Mouse (Mus musculus) heart, embryonic 14.5 days (tissue): ENCODE data around the gene Syn3. TPM values are rescaled to one million over a fixed set of nuclear protein-coding genes. Genes with fewer than 3 reads are reported as not detected.

ENCODE experiments used
- ATAC-seq: fragments of 200-750 bp; cut with Nextera tagmentation; 2 replicates; pipeline ENCODE4 v1.8.0; 2017; ENCODE audit warnings: low read depth, moderate TSS enrichment; ENCODE audit not compliant: insufficient number of reproducible peaks, insufficient read depth, low FRiP score
- H3K27ac ChIP-seq, 2 experiments: fragments of 200-500 bp in 1 of 2; fragments of 300-500 bp in 1 of 2; sonication (generic) in 1 of 2; replicated peaks in 1 of 2; 2 replicates each; pipeline ENCODE4 v1.5.1; 2012 to 2014; ENCODE audit warnings: low read depth in 2 of 2, low read length in 2 of 2, control low read depth in 1 of 2, mild to moderate bottlenecking in 1 of 2, mixed read lengths in 1 of 2; ENCODE audit not compliant: control insufficient read depth in 1 of 2, insufficient read depth in 1 of 2
- H3K27me3 ChIP-seq: fragments of 300-500 bp; sonication (generic); 2 replicates; pipeline ENCODE4 v1.6.1; 2014; ENCODE audit warnings: mild to moderate bottlenecking, low read length, control low read depth; ENCODE audit not compliant: control insufficient read depth, insufficient read depth
- H3K36me3 ChIP-seq: fragments of 300-500 bp; sonication (generic); 2 replicates; pipeline ENCODE4 v1.6.1; 2014; ENCODE audit warnings: mild to moderate bottlenecking, control low read depth, low read length, mixed read lengths; ENCODE audit not compliant: control insufficient read depth, insufficient read depth
- H3K4me1 ChIP-seq, 2 experiments: fragments of 200-500 bp in 1 of 2; fragments of 300-500 bp in 1 of 2; sonication (generic) in 1 of 2; 2 replicates each; pipeline ENCODE4 v1.6.1; 2012 to 2014; ENCODE audit warnings: low read length in 2 of 2, control low read depth in 1 of 2, mixed read lengths in 1 of 2; ENCODE audit not compliant: control insufficient read depth in 2 of 2, insufficient read depth in 2 of 2
- H3K4me2 ChIP-seq: fragments of 300-500 bp; sonication (generic); 2 replicates; pipeline ENCODE4 v1.6.1; 2014; ENCODE audit warnings: mild to moderate bottlenecking, low read length
- H3K4me3 ChIP-seq, 2 experiments: fragments of 200-500 bp in 1 of 2; fragments of 300-500 bp in 1 of 2; sonication (generic) in 1 of 2; 2 replicates each; pipeline ENCODE4 v1.5.1; 2012 to 2014; ENCODE audit warnings: low read length in 2 of 2, mild to moderate bottlenecking in 2 of 2, control low read depth in 1 of 2, low read depth in 1 of 2, moderate library complexity in 1 of 2; ENCODE audit not compliant: control insufficient read depth in 1 of 2, insufficient read depth in 1 of 2
- H3K9ac ChIP-seq: fragments of 300-500 bp; sonication (generic); 2 replicates; pipeline ENCODE4 v1.6.1; 2014; ENCODE audit warnings: mild to moderate bottlenecking, low read length
- H3K9me3 ChIP-seq: fragments of 300-500 bp; sonication (generic); 2 replicates; pipeline ENCODE4 v1.6.1; 2016; ENCODE audit warnings: low read length, control low read depth; ENCODE audit not compliant: control insufficient read depth
- WGBS: fragments of 180-500 bp; shearing (Covaris S2); extraction: QIAGEN DNeasy Blood & Tissue Kit; methylation state at CpG from one replicate; pipeline ENCODE4 v1.1.7; 2014; 5-methylcytosine and 5-hydroxymethylcytosine counted together
- polyA plus RNA-seq: library from polyadenylated mRNA; unstranded; fragments of >200 nt; fragmentation: Nextera tagmentation; extraction: Ambion mirVana; gene quantifications from 2 replicates; pipeline ENCODE4 v1.2.1, GENCODE M21; 2014

The Syn3 gene
- polyA plus RNA-seq, 1 experiment from 2014 or later: 1.1 TPM

GRCm38 (mm10) chr10:86480711-86481110 lies 18.0 kb downstream of the Syn3 start:
- no peaks in the 10 kb centered on the region for H3K36me3 ChIP-seq
- no peak overlapping the region for H3K9ac ChIP-seq
- ATAC-seq: no peak
- 84% methylated on average over 6 of the region's 6 CpGs for WGBS
- no peak overlapping the region for H3K27ac ChIP-seq
- H3K4me2 ChIP-seq: no peak overlapping the region
- H3K4me1 ChIP-seq: no peaks in the 10 kb centered on the region; a peak in 1 of 4 replicates
- no peaks in the 10 kb centered on the region for H3K9me3 ChIP-seq
- H3K27me3 ChIP-seq: no peaks in the 10 kb centered on the region
- H3K4me3 ChIP-seq: no peak overlapping the region

GRCm38 (mm10) chr10:86479718-86480121 lies 19.0 kb downstream of the Syn3 start:
- no peak overlapping the region for H3K4me3 ChIP-seq
- ATAC-seq: no peak
- 34% methylated on average over 4 of the region's 4 CpGs for WGBS
- H3K9me3 ChIP-seq: no peaks in the 10 kb centered on the region
- H3K4me2 ChIP-seq: no peak overlapping the region
- no peaks in the 10 kb centered on the region for H3K27me3 ChIP-seq
- no peak overlapping the region for H3K9ac ChIP-seq
- no peak overlapping the region for H3K27ac ChIP-seq
- no peaks in the 10 kb centered on the region for H3K36me3 ChIP-seq
- no peaks in the 10 kb centered on the region; a peak in 1 of 4 replicates for H3K4me1 ChIP-seq

- 80% methylated on average over 7 of the region's 7 CpGs for WGBS
- H3K4me2 ChIP-seq: no peak overlapping the region
These were observed 22.0 kb downstream of the Syn3 start for GRCm38 (mm10) chr10:86476720-86477119.

GRCm38 (mm10) chr10:86475270-86475669 lies 23.4 kb downstream of the Syn3 start:
- Histone ChIP-seq H3K27me3 (no peaks in the 10 kb centered on the region), H3K4me3 (no peak overlapping the region), H3K36me3 (no peaks in the 10 kb centered on the region), H3K9me3 (no peaks in the 10 kb centered on the region), H3K9ac (no peak overlapping the region), H3K4me1 (no peaks in the 10 kb centered on the region), H3K27ac (no peak overlapping the region), H3K4me2 (no peak overlapping the region)
- 86% methylated on average over 5 of the region's 5 CpGs for WGBS
- ATAC-seq: no peak

More at GRCm38 (mm10) chr10:86476720-86477119, 22.0 kb downstream of the Syn3 start:
- no peaks in the 10 kb centered on the region for H3K9me3 ChIP-seq
- no peak overlapping the region for H3K4me3 ChIP-seq
- no peaks in the 10 kb centered on the region for H3K4me1 ChIP-seq
- H3K36me3 ChIP-seq: no peaks in the 10 kb centered on the region
- no peak overlapping the region for H3K9ac ChIP-seq
- no peak overlapping the region for H3K27ac ChIP-seq
- ATAC-seq: no peak
- no peaks in the 10 kb centered on the region for H3K27me3 ChIP-seq

GRCm38 (mm10) chr10:86474176-86475154 lies 24.2 kb downstream of the Syn3 start:
- Histone ChIP-seq H3K9ac (no peak overlapping the region), H3K27me3 (no peaks in the 10 kb centered on the region), H3K4me3 (no peak overlapping the region), H3K27ac (no peak overlapping the region), H3K4me1 (no peaks in the 10 kb centered on the region), H3K36me3 (no peaks in the 10 kb centered on the region), H3K9me3 (no peaks in the 10 kb centered on the region), H3K4me2 (no peak overlapping the region)
- 66% methylated on average over 8 of the region's 8 CpGs for WGBS
- no peak for ATAC-seq

GRCm38 (mm10) chr10:86473637-86474154 lies 25.0 kb downstream of the Syn3 start:
- no peak for ATAC-seq
- Histone ChIP-seq H3K36me3 (no peaks in the 10 kb centered on the region), H3K9ac (no peak overlapping the region), H3K4me3 (no peak overlapping the region), H3K27me3 (no peaks in the 10 kb centered on the region), H3K9me3 (no peaks in the 10 kb centered on the region), H3K27ac (no peak overlapping the region), H3K4me1 (no peaks in the 10 kb centered on the region), H3K4me2 (no peak overlapping the region)
- 33% methylated on average over 3 of the region's 3 CpGs for WGBS

- H3K4me3 ChIP-seq: no peak overlapping the region
- WGBS: 71% methylated on average over 13 of the region's 13 CpGs
- H3K36me3 ChIP-seq: no peaks in the 10 kb centered on the region
- no peaks in the 10 kb centered on the region for H3K4me1 ChIP-seq
- no peaks in the 10 kb centered on the region for H3K27me3 ChIP-seq
- no peak for ATAC-seq
- no peaks in the 10 kb centered on the region for H3K9me3 ChIP-seq
- H3K4me2 ChIP-seq: no peak overlapping the region
- no peak overlapping the region for H3K27ac ChIP-seq
- no peak overlapping the region for H3K9ac ChIP-seq
These were observed 29.8 kb downstream of the Syn3 start for GRCm38 (mm10) chr10:86468612-86469546.
